13 mouse cellular contexts compared by ENCODE assay signal in the genomic region with DNA sequence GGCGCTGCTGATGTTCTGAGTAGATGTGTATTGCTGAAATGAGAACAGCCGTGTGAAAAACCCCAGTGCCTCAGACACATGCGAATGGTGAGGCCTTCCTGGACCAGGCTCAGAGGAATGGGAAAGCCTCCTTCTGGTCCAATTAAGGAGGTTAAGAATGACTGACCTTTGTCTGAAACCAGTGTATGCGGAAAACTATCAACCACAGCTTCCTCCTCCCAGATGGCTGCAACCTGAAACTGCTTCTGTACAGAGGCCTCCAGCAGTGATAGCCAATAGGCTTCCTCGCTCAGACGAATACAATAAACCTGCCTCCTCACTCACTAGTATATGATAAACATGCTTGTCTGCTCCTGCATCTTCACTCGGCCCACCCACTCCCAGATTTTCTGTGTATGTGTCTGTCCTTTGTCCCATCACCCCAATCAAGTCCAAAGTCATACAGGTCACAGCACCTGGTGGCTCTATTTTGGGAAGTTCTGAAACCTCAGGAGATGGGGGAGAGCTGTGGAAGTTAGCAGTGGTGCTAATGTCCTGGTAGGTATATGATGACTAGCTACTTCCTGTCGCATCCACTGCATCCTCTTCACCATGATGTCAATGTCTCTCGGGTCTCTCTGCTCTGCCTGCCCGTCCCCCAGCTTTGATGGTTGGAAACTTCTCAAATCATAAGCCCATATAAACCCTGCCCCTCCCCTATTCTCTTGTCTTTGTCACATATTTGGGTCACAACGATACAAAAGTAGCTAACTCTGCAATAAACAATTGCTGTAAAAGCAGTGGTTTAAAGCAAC.
DNase-seq lines count a peak whose midpoint lies in the region; ATAC-seq and TF ChIP-seq lines count a peak whose summit lies in the region.
"Had no signal": no experiment of that assay in that cellular context is flagged by ENCODE, and none has a peak within 500 bp of the region (broad histone marks: within the 10 kb centered on the region; RNA-seq: fewer than 3 reads in every experiment).

No protein-coding gene starts in this region.

- intact Hi-C loops in heart, postnatal 10 days (cut with DNase I): no loop called here

- H3K36me3 ChIP-seq in lung, embryonic 14.5 days (ENCODE audit: insufficient read depth): no peaks in the 10 kb centered on the region

- TF ChIP-seq CTCF in lung, embryonic 14.5 days (IDR thresholded peaks at IDR 0.05; ENCODE audit: low read depth): no peak

- no peak overlapping the region for H3K4me2 ChIP-seq in lung, embryonic 14.5 days
- H3K4me2 ChIP-seq: liver, embryonic 11.5 days had no signal

- H3K4me1 ChIP-seq in lung, embryonic 14.5 days (ENCODE audit: insufficient read depth): peaks cover 20% of the 10 kb centered on the region

- H3K27ac ChIP-seq in lung, embryonic 14.5 days (ENCODE audit: low read depth): no peak overlapping the region
- H3K27ac ChIP-seq: heart, adult 2 months; macrophage had no signal

- peak; percentile 11 for DNase-seq in lung, embryonic 14.5 days
- no peak for DNase-seq in lung, postnatal 4 days
- DNase-seq in Muller cell, postnatal 12 days (ENCODE audit: inconsistent ontology term): peak; percentile 64
- peak; percentile 42 for DNase-seq in forelimb bud, embryonic 11.5 days (ENCODE audit: low read depth, low spot score)
- peak; percentile 51 for DNase-seq in naive thymus-derived CD4-positive, alpha-beta T cell, adult 2 months (ENCODE audit: low read depth)
- no peak for DNase-seq in heart, postnatal 10 days
- no peak for DNase-seq in right cerebral cortex, postnatal 36 days (ENCODE audit: low spot score in 2 of 2)
- DNase-seq: cerebellum, adult 2 months; heart, adult 2 months; heart, postnatal 4 days; kidney, postnatal 10 days had no signal

- no peaks in the 10 kb centered on the region for H3K27me3 ChIP-seq in lung, embryonic 14.5 days (ENCODE audit: insufficient read depth, low read length)

- H3K4me3 ChIP-seq in lung, embryonic 14.5 days (ENCODE audit: low read depth, low read length): no peak overlapping the region
- H3K4me3 ChIP-seq: heart, adult 2 months had no signal

- no peak for ATAC-seq in lung, embryonic 14.5 days (ENCODE audit: insufficient read depth)

- no peaks in the 10 kb centered on the region for H3K9me3 ChIP-seq in lung, embryonic 14.5 days (ENCODE audit: low read depth, low read length)

- 62% methylated on average over 11 of the region's 11 CpGs for WGBS in lung, embryonic 14.5 days

- no peak overlapping the region for H3K9ac ChIP-seq in lung, embryonic 14.5 days

Comparison
In these comparisons a context has a peak if more than half of its experiments do, and no peak if none do; other contexts are left out.
1. DNase-seq: peak in lung, embryonic 14.5 days (single experiment), Muller cell, postnatal 12 days (single experiment), forelimb bud, embryonic 11.5 days (single experiment) and naive thymus-derived CD4-positive, alpha-beta T cell, adult 2 months (single experiment); none in lung, postnatal 4 days (0 of 2), heart, postnatal 10 days (0 of 2) and right cerebral cortex, postnatal 36 days (0 of 2).